Mouse (Mus musculus): Measurements from ENCODE around the gene Wscd1. TPM values are rescaled to one million over a fixed set of nuclear protein-coding genes. Genes with fewer than 3 reads are reported as not detected.
"Not testable (repeated sequence)": the region's sequence is repeated elsewhere in the genome, so short reads cannot be mapped to it uniquely, and the experiment has no call there.

Wscd1 gene
- polyA plus RNA-seq, 1 experiment from 2014 or later, result 23.1 TPM

DNA sequence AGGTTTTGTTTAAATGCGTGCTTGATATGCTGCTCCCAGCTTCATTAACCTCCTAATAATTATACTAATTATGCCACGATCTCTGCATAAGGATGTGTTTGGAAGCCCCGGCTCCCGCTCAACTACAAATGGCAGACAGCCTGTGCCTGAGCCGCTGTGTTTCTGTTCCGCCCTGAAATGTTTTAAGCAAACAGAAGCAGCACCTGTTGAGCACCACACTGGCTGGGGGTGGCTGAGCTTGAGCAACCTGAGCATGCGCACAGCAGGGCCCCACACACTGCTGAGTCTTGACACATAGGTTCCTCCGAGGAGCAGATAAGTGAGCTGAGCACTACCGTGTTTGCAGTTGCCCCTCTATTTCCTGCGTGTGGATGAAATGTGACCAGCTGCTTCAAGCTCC, 71.1 kb downstream of the Wscd1 start:
- Histone ChIP-seq H3K9ac (ENCODE audit: low read length) (no peak overlapping the region), H3K27ac (ENCODE audit: low read depth, low read length) (no peak overlapping the region), H3K9me3 (replicated peaks; ENCODE audit: control insufficient read depth, low read length) (no peaks in the 10 kb centered on the region), H3K4me3 (ENCODE audit: low read depth, low read length) (no peak overlapping the region; the same call in 1 of the 2 replicates), H3K4me1 (ENCODE audit: control insufficient read depth, insufficient read depth, low read length) (peaks cover 4% of the 10 kb centered on the region), H3K4me2 (ENCODE audit: low read length) (peak overlapping the region; percentile 44), H3K36me3 (ENCODE audit: control insufficient read depth, insufficient read depth, low read length) (no peaks in the 10 kb centered on the region), H3K27me3 (replicated peaks; ENCODE audit: control insufficient read depth, insufficient read depth, low read length) (no peaks in the 10 kb centered on the region)
- 15% methylated on average over 10 of the region's 10 CpGs for WGBS
- peak; percentile 74 for DNase-seq (ENCODE audit: low spot score)
- peak; percentile 61; the same call in 1 of the 2 replicates for ATAC-seq

GRCm38 (mm10) chr11:71821526-71821925, 71.8 kb downstream of the Wscd1 start:
- ATAC-seq; H3K27me3 ChIP-seq (replicated peaks; ENCODE audit: control insufficient read depth, insufficient read depth, low read length); H3K9me3 ChIP-seq (replicated peaks; ENCODE audit: control insufficient read depth, low read length); H3K9ac ChIP-seq (ENCODE audit: low read length); H3K4me1 ChIP-seq (ENCODE audit: control insufficient read depth, insufficient read depth, low read length); H3K27ac ChIP-seq (ENCODE audit: low read depth, low read length); DNase-seq (ENCODE audit: low spot score); H3K4me3 ChIP-seq (ENCODE audit: low read depth, low read length); H3K36me3 ChIP-seq (ENCODE audit: control insufficient read depth, insufficient read depth, low read length): not testable (repeated sequence)
- H3K4me2 ChIP-seq (ENCODE audit: low read length), result peak overlapping the region; percentile 44; the same call in 1 of the 2 replicates
- WGBS, result 76% methylated on average over 6 of the region's 6 CpGs

DNA sequence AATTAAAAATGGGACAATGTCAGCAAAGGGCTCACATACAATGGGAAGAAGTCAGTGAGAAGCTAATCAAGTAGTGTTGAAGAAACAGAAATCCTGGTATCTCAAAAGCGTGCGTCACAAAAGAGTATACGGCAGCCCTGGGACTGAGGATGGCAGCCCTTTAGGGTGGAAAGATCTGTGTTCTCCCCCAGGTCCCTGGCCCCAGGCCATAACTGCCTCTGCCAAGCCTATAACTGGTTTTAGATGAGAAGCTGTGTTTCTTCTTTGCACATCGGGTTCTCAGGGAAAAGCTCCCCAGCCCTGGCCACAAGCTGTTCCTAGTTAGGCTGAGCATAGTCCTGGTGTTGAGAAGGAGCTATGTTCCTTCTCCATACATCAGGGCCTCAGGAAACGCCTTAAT, 72.3 kb downstream of the Wscd1 start:
- no peak overlapping the region for H3K27ac ChIP-seq (ENCODE audit: low read depth, low read length)
- DNase-seq (ENCODE audit: low spot score), result no peak

GRCm38 (mm10) chr11:71824971-71825370, 75.3 kb downstream of the Wscd1 start:
- H3K4me2 ChIP-seq (ENCODE audit: low read length), result no peak overlapping the region
- H3K9ac ChIP-seq (ENCODE audit: low read length), result no peak overlapping the region
- no peaks in the 10 kb centered on the region for H3K36me3 ChIP-seq (ENCODE audit: control insufficient read depth, insufficient read depth, low read length)
- H3K4me1 ChIP-seq (ENCODE audit: control insufficient read depth, insufficient read depth, low read length), result peaks cover 4% of the 10 kb centered on the region
- ATAC-seq (no peak), DNase-seq (ENCODE audit: low spot score) (no peak)
- H3K9me3 ChIP-seq (replicated peaks; ENCODE audit: control insufficient read depth, low read length), result no peaks in the 10 kb centered on the region
- H3K27ac ChIP-seq (ENCODE audit: low read depth, low read length), result no peak overlapping the region
- H3K4me3 ChIP-seq (ENCODE audit: low read depth, low read length), result no peak overlapping the region
- no peaks in the 10 kb centered on the region for H3K27me3 ChIP-seq (replicated peaks; ENCODE audit: control insufficient read depth, insufficient read depth, low read length)
- 45% methylated on average over 4 of the region's 4 CpGs for WGBS

More for the DNA sequence above, 72.3 kb downstream of the Wscd1 start:
- no peak overlapping the region for H3K4me2 ChIP-seq (ENCODE audit: low read length)
- no peak for ATAC-seq
- H3K4me1 ChIP-seq (ENCODE audit: control insufficient read depth, insufficient read depth, low read length), result peaks cover 4% of the 10 kb centered on the region
- no peak overlapping the region for H3K4me3 ChIP-seq (ENCODE audit: low read depth, low read length)
- H3K36me3 ChIP-seq (ENCODE audit: control insufficient read depth, insufficient read depth, low read length), result no peaks in the 10 kb centered on the region
- WGBS, result 85% methylated on average over 5 of the region's 5 CpGs
- H3K27me3 ChIP-seq (replicated peaks; ENCODE audit: control insufficient read depth, insufficient read depth, low read length), result no peaks in the 10 kb centered on the region
- H3K9me3 ChIP-seq (replicated peaks; ENCODE audit: control insufficient read depth, low read length), result no peaks in the 10 kb centered on the region
- no peak overlapping the region for H3K9ac ChIP-seq (ENCODE audit: low read length)
